Mouse (Mus musculus): ENCODE data around the gene Gli3.

The Gli3 gene

DNA sequence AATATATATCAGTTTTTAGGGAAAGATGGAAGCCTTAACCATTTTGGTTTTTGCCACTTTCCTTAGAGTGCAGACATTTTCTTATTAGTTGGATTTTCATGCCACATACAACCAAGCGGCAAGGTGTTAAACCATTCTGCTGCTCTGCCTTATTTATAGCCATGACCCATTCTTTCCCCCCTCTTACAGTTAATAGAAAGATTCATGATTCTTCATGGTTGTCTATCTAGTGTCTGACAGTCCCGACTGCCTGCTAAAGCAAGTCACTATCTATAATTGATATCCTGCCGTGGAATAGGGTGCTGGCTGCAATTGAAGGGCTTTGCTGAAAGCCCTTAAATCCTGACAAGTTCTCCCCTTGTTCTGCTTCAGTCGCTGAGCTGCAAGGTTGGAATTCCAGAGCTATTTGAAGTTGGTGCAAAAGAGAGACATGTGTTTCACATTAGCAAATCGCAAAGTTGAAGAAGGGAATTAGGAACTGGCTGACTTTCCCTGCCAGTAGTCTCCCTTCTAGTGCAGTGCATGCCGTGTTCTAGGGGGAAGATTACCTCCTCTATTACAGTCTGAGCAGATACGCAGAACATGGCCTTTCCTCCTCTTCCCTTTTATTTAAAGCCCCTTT is 201.7 kb downstream of the Gli3 start:
- DNase-seq (ENCODE audit: low read depth): peak; percentile 32

DNA sequence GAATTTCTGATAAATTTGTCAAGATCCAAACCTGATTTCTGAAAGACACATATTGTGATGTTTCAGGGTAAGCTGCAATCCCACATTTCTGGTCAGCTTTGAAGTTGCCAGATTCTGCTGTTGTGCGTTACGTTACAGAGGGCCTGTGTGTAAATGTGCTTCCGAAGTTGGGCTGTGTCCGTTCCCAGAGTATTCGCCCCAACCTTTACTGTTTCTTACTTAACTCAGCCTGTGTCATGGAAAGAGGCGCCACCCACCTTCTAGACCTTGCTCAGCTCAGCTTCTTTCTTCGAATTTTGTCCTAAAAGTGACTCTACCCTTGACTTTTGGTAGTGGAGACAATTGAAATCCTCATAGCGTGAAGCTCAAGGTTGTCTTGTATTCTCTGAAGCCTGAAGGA is 202.5 kb downstream of the Gli3 start:
- DNase-seq (ENCODE audit: low read depth): no peak

DNA sequence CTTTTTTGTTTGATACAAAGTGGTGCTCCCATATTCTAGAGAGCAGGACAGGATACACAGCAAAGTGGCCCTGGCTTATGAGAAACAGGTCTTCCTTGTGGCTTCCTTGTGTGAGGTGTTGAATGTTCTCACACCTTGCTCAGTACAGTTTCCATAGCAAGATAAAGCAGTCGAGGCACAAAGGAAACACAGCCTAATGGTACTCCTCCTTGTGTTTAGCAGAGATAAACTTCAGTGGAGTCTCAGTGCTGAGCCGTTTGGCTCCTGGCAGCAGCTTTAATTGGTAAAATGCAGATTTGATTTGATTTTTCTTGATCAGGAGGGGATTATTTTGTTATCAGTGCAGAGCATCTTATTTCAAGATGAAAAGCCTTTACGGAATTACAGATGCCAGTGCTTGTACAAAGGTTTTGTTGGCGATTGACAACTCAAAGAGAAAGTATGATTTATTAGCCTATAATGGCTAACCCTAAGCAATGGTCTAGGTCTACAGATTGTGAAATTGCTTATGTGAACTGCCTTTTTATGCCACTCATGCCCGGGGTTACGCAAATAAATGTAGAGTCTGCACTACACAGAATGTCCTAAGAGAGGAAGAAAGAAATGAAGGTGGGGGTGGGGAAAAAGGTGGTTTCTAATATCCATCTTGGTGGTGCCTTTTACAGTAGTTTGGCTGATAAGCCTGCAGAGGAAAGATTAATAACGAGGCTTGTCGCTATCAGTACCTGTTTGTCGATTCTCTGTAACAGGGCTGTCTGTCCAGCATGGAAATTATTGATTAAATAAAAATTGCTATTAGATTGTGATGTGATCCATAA is 207.3 kb downstream of the Gli3 start:
- DNase-seq (ENCODE audit: low read depth): no peak

DNA sequence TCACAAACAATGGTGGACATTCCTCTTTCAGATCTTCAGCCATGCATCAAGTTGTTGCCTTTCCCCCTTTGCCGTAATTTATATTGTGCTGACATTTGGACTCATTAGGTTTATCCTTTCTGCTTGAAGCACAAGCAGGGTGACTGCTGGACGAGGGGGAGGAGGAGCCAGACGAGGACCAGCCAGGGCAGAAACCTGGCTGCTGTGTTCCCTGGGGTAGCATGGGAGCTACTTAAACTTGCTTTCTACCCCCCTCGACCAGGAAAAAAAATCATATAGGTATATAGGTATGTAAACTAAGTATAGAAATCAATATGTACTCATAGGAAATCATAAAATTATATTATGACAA is 207.9 kb downstream of the Gli3 start:
- no peak for DNase-seq (ENCODE audit: low read depth)

DNA sequence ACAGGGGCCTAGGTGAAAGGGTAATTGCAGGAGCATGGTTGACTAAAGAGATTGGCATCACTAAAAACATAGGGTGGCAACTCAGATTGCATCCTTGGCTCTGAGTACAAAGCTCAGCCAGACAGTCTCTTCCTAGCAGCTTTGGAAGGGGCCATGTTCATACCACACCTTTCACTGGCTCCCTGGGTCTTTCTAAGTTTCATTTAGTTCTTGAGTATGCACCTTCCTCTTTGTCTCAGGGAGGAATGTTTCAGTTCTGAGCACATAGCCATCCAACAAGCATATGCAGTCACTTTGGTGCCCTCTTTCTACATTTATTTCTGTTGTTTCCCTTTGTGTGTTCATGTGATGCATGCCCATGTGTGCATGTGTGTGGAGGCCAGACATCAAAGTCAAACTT is 212.4 kb downstream of the Gli3 start:
- no peak for DNase-seq (ENCODE audit: low read depth)

DNA sequence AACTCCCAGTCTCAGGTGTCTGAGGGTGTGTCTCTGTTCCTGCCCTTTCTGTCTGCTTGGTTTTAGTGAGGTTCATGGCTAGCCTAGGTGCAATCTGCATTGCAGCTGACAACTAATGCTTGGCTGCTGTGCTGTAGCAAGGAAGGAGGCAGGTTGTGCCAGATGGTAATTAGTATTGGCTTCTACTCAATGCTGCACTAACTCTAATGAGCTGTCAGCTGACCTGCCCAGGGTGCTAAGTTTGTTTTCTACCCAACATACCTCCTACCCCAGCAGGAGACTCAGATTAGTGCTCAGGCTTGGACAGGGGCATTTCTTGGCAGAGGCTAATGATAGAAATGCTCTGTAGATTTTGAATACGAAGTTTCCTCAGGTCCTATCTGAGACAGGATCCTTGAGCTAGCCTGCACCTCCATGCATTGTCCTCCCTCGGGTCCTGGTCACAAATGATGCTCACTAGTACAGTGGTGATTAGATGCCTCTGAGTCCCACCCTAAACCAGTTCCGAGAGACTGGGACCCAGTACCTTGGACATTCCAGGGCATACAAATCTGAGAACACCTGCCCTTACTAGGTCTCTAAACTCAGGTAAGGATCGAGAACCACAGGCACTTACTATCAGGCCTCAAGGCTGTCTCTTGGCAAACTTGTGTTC is 214.2 kb downstream of the Gli3 start:
- DNase-seq (ENCODE audit: low read depth): no peak

DNA sequence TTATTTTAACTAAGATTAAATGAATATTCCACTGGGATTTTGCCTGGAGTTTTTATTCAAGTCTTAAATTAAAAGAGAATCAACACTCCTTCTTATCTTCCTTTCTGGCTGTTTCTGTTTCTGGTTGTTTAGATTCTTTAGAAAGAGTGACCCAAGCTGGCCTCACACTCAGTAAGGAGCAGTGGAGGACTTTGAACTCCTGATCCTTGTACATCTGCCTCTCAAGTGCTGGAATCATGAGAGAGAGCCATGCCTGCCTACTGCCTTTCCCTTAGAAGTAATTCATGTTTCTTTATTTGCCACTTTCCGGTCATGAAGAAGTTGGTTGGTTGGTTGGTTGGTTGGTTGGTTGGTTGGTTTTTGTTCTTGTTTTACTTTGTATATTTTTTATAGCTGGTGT is 218.5 kb downstream of the Gli3 start:
- DNase-seq (ENCODE audit: low read depth): no peak

DNA sequence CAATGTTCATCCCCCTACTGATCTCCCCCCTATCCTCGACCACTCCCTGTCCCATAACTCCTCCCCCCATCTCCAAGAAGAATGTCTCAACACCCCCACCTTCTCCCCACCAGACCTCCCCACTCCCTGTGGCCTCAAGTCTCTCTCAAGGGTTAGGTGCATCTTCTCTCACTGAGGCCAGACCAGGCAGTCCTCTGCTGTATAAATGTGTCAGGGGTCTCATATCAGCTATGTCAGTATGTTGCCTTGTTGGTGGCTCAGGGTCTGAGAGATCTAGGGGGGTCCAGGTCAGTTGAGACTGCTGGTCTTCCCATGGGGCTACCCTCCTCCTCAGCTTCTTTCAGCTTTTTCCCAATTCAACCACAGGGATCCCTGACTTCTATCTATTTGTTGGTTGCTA is 220.0 kb downstream of the Gli3 start:
- DNase-seq (ENCODE audit: low read depth): no peak

DNA sequence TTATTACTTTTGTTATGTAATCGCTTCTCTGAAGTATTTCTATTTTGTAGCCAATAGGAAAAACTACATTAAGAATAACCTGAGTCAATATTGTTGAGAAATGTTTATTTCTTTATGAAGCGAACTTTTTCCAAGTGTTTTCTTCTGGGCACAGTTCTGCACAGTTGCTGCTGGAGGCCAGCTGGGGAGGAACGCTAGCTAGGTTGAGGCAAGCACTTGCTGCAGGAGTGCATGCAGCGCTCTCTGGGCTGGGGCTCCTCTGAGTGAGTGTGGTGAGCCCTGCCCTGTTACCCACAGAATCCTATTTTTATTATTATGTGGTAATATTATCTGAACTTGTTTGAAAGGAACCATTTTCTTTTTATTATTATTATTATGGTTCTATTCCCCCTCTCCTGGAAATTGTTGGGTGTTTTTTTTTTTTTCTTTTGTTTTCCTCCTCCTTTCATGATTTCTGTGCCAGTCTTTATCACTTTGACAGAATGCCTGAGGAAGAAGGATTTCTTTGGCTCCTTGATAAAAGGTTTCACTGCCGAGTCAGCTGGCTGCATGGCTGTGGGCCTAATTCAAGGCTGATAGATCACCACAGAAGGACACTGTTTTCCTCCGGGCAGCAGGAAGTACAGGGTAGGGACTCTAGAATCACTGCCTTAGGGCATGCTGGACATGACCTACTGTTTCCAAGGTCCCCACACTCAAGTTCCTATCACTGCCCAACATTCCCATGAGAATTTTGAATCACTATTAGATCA is 225.2 kb downstream of the Gli3 start:
- no peak for DNase-seq (ENCODE audit: low read depth)

DNA sequence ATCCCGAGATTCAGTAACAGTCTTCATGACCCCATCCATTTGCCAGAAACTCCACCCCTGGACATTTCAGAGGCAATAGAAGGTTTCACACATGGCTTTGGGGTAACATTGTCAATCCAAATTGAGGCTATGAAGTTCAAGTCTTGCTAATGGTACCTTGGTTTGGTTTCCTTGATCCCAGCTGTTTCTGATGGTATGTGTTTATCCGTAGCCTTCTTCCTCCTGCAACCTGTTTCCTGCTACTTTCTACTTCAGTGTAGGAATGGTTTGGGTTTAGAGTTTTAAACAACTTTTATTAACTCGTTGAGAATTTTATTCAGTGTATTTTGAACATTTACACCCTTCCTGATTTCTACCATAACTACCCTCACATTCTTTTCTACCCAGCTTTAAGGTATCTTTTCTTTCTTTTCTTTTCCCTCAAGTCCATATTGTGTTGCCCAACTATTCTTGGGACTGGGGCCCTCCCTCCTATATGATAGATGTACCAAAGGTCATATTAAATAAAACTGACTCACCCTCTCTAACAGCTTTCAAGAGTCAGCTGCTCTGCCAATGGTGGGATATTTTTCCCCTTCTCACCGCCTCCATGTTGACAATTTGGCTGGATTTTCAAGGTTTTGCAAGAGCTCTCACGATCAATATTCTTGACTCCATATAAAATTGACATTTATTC is 225.9 kb downstream of the Gli3 start:
- DNase-seq (ENCODE audit: low read depth): no peak

DNA sequence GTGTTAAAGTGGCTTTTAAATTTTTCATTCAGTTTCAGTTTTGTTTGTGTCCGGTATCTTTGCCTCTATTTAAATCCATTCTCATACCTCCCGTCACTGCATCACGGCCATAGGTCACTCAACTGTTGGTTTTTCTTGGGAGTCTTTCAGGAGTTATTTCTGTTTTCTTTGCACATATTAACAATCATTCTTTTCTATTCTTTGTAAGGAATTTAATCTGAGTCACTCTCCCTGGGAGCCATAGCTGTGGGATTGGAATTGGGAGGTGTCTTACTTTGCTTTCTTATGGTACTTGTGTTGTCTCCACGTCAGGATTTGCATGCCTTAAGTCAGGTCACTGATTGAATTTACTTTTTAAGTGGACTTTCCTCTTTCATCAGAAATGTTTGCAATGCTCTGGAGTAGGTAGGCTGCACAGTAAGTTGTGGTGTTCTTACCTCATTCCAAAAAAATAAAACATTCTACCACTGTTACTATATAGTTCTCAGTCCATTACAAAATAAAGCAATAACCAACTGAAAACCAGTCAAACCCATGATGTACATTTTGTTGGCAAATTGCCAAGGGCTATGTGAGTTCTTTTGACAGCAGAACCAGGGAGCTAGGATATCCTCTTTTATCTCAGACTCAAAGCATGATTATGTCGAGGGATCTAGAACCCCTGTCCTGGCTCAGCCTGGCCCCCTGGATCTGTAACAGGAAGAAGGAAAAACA is 228.9 kb downstream of the Gli3 start:
- no peak for DNase-seq (ENCODE audit: low read depth)

DNA sequence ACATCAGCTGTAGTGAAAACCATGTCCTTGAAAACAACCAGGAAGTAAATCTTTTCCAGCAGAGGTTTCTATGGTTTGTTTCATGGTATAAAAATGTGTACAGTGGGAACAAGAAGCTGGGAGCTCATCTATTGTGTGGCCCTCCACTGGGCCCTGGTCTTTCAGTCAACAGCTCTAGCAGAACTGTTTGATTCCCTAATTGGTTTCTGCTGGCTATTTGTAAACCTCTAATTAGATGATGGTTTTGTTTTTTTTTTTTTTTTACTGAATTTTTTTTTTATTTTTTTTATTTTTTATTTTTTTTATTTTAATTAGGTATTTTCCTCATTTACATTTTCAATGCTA is 229.4 kb downstream of the Gli3 start:
- no peak for DNase-seq (ENCODE audit: low read depth)

DNA sequence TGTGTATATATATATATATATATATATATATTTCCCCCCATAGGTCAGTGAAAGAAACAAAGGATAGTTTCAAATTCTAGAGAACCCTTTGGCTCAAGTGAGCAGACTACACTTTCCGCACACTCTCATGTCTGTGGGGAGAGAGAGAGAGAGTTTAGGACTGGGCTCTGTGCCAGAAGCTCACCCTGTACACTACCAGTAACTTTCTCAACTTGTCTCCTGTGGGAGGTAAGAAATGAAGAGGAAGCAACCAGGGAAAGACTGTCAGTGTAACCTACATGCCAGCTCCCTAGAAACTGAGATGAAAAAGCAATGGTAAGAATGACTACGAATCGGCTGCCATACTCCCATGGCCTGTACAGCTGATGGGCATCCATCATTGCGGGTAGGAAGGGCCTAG is 235.2 kb downstream of the Gli3 start:
- no peak for DNase-seq (ENCODE audit: low read depth)

DNA sequence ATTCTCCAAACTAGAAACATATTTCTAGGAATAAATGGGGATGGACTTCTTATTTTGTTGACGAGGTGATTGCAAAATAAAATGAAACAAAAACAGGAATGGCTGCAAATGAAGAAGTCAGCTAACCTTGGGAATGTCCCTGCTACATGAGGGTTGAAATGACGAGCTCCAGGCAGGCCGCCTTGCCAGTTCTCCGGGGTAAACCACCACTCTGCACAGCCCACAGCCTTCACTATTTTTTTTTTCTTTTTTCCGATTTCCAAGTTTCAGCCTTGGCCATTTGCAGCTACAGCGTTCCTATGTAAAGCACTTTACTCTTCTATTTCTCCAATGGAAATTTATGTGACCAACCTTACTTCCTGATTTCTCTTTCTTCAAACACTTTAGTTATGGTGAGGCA is 236.1 kb downstream of the Gli3 start:
- DNase-seq (ENCODE audit: low read depth): no peak

DNA sequence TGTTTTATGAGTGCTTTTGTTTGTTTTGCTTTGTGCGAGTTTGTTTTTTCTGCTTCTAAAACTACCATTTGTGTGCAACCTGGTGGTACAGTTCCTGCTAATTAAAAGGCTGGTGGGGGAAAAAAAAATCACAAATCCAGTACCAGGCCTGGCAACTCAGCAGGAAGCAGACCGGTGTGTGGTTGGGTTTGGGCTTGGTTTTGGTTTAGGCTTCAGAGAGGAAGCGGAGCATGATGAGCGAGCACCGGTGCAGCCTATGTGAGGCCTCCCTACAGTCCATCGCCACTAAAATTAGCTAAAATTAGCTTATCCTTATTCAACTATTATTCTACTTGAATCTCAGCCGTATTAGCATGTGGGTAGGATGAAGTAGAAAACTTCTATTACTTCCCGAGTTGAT is 241.6 kb downstream of the Gli3 start:
- no peak for DNase-seq (ENCODE audit: low read depth)

DNA sequence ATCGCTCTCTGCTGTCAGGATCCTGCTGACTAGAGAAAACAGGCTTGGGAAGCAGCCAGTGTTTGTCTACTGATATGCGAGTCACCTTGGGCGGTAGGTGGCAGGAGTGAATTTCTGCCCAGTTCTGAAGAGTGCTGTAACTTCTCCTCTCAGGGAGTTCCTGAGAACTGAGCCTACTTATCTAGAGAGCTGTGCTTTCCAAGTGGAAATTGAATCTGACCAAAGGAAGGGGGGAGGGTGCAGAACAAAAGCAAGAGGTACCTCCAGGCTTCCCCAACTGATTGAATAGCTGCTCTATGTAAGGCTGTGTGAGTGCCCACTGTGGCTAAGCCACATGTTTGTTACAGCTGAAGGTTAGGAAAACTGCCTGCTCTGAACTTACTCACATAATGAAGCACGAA is 244.4 kb downstream of the Gli3 start:
- DNase-seq (ENCODE audit: low read depth): peak; percentile 37

DNA sequence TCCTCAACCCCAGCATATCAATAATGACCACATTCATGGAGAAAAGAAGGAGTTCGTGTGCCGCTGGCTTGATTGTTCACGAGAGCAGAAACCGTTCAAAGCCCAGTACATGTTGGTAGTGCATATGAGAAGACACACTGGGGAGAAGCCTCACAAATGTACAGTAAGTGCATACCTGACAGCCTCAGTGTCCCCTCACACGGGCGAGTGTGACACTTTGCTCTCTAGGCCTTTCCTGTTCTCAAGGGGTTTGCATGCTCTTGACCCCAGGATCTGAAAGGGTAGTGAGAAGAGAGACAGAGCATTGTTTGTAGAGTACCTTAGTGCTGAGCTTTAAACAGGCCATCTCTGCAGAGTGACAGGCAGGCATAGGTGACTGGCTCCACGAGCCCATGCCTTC is 250.5 kb downstream of the Gli3 start:
- no peak for DNase-seq (ENCODE audit: low read depth)

DNA sequence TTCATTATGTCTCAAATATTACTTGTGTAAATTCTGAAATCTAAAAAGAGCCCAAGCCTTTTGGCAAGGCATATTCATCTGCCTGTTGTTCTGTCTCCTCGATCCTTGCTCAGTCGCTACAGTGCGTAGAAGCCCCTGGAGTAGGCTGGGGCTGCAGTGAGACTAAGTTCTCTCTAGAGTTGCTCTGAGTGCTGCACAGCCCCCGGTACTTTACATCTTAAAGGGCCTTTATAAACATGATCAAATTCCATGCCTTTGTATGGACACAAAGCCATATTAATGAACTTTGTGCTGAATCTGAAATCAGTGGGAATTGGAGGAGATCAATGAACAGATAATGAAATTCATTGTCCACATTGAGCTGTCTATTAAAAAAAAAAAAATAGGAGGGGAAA is 251.3 kb downstream of the Gli3 start:
- DNase-seq (ENCODE audit: low read depth): no peak

DNA sequence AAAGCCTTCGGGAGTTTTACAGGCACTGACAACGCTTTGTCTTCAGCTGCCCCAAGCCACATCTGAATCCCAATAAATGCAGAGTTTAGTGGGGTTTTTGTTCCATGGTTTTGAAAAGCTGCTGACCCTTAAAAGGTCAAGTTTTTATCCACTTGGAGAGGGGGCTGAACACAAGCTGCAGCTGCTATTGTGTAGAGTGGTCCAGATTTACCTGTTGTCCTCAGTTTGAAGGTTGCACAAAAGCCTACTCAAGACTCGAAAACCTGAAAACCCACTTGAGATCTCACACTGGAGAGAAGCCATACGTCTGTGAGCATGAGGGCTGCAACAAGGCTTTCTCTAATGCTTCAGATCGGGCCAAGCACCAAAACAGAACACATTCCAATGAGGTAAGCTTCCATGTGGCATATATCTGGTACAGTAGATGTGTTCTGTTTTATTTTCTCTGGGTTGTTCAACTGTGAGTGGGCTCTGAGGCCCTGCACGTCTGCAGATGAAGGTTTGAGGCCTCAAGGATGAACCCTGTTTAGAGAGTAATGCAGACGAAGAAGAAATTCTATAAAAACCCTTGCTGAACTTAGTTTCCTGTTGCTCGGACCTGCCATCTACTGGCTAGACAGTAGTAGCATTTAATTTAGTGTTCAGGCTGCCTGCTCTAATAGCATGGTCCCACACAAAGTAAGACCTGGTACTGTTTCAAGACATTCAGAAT is 251.8 kb downstream of the Gli3 start:
- DNase-seq (ENCODE audit: low read depth): no peak

DNA sequence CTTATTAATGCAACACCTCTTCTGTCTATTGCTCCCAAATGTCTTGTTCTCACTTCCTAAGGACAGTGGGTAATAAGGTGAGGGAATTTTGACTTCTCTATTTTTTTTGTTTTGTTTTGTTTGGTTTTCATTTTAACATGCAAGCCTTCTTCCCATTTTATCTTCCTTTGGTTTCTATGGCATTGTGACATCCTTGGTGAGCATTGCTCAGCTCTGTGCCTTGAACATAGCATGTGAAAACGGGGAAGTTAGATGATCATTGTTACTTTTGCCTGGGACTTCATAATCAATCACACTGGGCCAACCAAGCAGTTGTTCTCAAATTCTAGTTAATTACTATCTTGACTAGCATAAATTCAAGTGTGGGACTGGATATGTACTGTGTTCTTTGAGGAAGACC is 258.4 kb downstream of the Gli3 start:
- DNase-seq (ENCODE audit: low read depth): no peak

DNA sequence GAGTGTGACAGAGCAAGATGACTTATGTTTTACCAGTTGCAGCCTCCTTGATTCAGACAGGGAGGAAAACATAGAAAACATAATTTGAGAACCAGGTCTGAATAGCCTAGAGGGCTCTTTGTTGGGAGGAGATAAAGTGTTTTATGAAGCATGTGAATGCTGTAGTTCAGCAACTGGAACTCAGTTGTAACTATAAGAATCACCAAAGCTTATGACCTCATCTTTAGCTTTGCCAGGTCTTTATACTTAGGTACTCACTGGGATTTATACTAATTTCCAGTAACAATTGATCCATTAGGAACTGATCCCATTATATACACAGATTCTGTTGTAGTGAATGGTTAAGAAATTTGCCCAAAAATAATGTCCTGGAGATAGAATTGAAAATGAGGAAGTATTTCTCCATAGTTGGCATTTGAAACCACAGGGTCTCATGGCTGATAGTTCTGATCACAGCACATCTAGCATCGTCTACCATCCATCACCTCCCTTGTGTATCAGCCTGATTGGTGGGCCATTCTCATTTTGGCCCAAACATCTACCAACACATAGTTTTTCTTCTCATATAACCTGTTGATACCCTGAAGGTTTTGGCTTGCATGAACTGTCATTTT is 259.8 kb downstream of the Gli3 start:
- DNase-seq (ENCODE audit: low read depth): no peak

All from fibroblast of lung, adult 2 months (primary cell).